Mouse (Mus musculus): Measurements from ENCODE around the gene Cnih2. TPM values are rescaled to one million over a fixed set of nuclear protein-coding genes. Genes with fewer than 3 reads are reported as not detected.
A peak's percentile ranks its signal among the peaks of the same experiment; 100 is the strongest.

The Cnih2 gene
- polyA plus RNA-seq, 1 experiment: not detected

DNA sequence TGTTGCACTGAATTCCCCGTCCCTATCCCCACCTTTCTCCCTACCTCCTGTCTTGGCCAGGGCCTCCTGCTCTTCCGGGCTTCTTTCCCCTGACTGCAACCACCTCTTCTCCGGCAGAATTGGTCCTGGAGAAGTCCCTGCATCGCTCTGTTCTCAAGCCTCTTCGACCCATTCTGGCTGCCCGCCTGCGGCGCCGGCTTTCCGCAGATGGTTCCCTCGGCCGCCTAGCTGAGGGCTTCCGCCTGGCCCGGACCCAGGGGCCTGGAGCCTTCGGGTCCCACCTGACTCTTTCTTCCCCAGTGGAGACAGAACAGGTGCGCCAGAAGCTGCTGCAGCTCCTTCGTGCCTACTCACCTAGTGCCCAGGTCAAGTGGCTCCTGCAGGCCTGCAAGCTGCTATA is 45.5 kb downstream of the Cnih2 start:
- Histone ChIP-seq H3K27ac (ENCODE audit: insufficient read depth, low read depth, low read length) (no peak overlapping the region), H3K4me3 (ENCODE audit: insufficient read depth, low read depth, low read length) (peak overlapping the region; percentile 48), H3K4me1 (ENCODE audit: control insufficient read depth, insufficient read depth, low read length) (peaks cover 42% of the 10 kb centered on the region)
- TF ChIP-seq POLR2A (IDR thresholded peaks at IDR 0.05; ENCODE audit: insufficient read depth, low read depth, low read length): no peak
- no peak for TF ChIP-seq CTCF (IDR thresholded peaks at IDR 0.05; ENCODE audit: insufficient read depth, low read depth, low read length)
- 77% methylated on average over 17 of the region's 17 CpGs for WGBS

GRCm38 (mm10) chr19:5052166-5052822 is 46.0 kb downstream of the Cnih2 start:
- WGBS: 40% methylated on average over 25 of the region's 25 CpGs
- Histone ChIP-seq H3K4me3 (ENCODE audit: insufficient read depth, low read depth, low read length) (peak overlapping the region; percentile 48), H3K27ac (ENCODE audit: insufficient read depth, low read depth, low read length) (peak overlapping the region; percentile 54), H3K4me1 (ENCODE audit: control insufficient read depth, insufficient read depth, low read length) (peaks cover 43% of the 10 kb centered on the region)
- no peak for TF ChIP-seq POLR2A (IDR thresholded peaks at IDR 0.05; ENCODE audit: insufficient read depth, low read depth, low read length)
- TF ChIP-seq CTCF (IDR thresholded peaks at IDR 0.05; ENCODE audit: insufficient read depth, low read depth, low read length): no peak

GRCm38 (mm10) chr19:5051515-5051914 is 46.8 kb downstream of the Cnih2 start:
- peak overlapping the region; percentile 99 for H3K27ac ChIP-seq (ENCODE audit: insufficient read depth, low read depth, low read length)
- H3K4me1 ChIP-seq (ENCODE audit: control insufficient read depth, insufficient read depth, low read length): peaks cover 43% of the 10 kb centered on the region
- TF ChIP-seq CTCF (IDR thresholded peaks at IDR 0.05; ENCODE audit: insufficient read depth, low read depth, low read length): no peak
- no peak for TF ChIP-seq POLR2A (IDR thresholded peaks at IDR 0.05; ENCODE audit: insufficient read depth, low read depth, low read length)
- peak overlapping the region; percentile 48 for H3K4me3 ChIP-seq (ENCODE audit: insufficient read depth, low read depth, low read length)
- WGBS: 34% methylated on average over 3 of the region's 3 CpGs

DNA sequence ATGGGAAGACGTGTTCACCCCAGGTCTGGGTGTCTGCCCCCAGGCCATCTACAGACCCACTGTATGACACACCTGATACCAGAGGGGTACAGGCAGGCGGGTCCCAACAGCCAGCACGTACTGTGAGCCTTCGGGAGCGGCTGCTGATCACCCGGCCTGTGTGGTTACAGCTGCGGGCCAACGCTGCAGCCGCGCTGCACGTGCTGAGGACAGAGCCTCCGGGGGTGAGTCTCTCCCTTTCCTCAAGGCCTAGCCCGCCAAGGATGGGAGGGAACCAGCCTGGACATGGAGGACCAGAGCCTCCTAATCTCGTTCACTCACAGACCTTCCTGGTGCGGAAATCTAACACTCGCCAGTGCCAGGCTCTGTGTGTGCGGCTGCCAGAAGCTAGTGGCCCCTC is 47.3 kb downstream of the Cnih2 start:
- Histone ChIP-seq H3K4me1 (ENCODE audit: control insufficient read depth, insufficient read depth, low read length) (peaks cover 43% of the 10 kb centered on the region), H3K27ac (ENCODE audit: insufficient read depth, low read depth, low read length) (peak overlapping the region; percentile 99), H3K4me3 (ENCODE audit: insufficient read depth, low read depth, low read length) (peak overlapping the region; percentile 48)
- 13% methylated on average over 17 of the region's 17 CpGs for WGBS
- TF ChIP-seq POLR2A (IDR thresholded peaks at IDR 0.05; ENCODE audit: insufficient read depth, low read depth, low read length) (no peak), CTCF (IDR thresholded peaks at IDR 0.05; ENCODE audit: insufficient read depth, low read depth, low read length) (no peak)

GRCm38 (mm10) chr19:5050047-5050905 is 48.0 kb downstream of the Cnih2 start, which contains the start of gene Rin1:
Rin1 (plus strand) TSS chr19:5050481.
- TF ChIP-seq POLR2A (IDR thresholded peaks at IDR 0.05; ENCODE audit: insufficient read depth, low read depth, low read length): 0 out of 2 replicates have a peak, but pooled peaks have one; percentile 25
- no peak; the same call in 1 of the 2 replicates for TF ChIP-seq CTCF (IDR thresholded peaks at IDR 0.05; ENCODE audit: insufficient read depth, low read depth, low read length)
- Histone ChIP-seq H3K27ac (ENCODE audit: insufficient read depth, low read depth, low read length) (peak within 1 kb of the TSS; percentile 99), H3K4me3 (ENCODE audit: insufficient read depth, low read depth, low read length) (peak within 1 kb of the TSS; percentile 48), H3K4me1 (ENCODE audit: control insufficient read depth, insufficient read depth, low read length) (peaks cover 48% of the 10 kb centered on the region)
- 5% methylated on average over 14 of the region's 14 CpGs for WGBS

GRCm38 (mm10) chr19:5049325-5049724 is 49.0 kb downstream of the Cnih2 start:
- 79% methylated on average over 6 of the region's 6 CpGs for WGBS
- TF ChIP-seq POLR2A (IDR thresholded peaks at IDR 0.05; ENCODE audit: insufficient read depth, low read depth, low read length) (no peak), CTCF (IDR thresholded peaks at IDR 0.05; ENCODE audit: insufficient read depth, low read depth, low read length) (no peak)
- H3K4me1 ChIP-seq (ENCODE audit: control insufficient read depth, insufficient read depth, low read length): peaks cover 48% of the 10 kb centered on the region

GRCm38 (mm10) chr19:5048138-5049056 is 49.9 kb downstream of the Cnih2 start:
- 61% methylated on average over 14 of the region's 14 CpGs for WGBS
- TF ChIP-seq POLR2A (IDR thresholded peaks at IDR 0.05; ENCODE audit: insufficient read depth, low read depth, low read length) (no peak), CTCF (IDR thresholded peaks at IDR 0.05; ENCODE audit: insufficient read depth, low read depth, low read length) (no peak)
- Histone ChIP-seq H3K27ac (ENCODE audit: insufficient read depth, low read depth, low read length) (peak overlapping the region; percentile 99), H3K4me1 (ENCODE audit: control insufficient read depth, insufficient read depth, low read length) (peaks cover 44% of the 10 kb centered on the region), H3K4me3 (ENCODE audit: insufficient read depth, low read depth, low read length) (no peak overlapping the region)

More at GRCm38 (mm10) chr19:5049325-5049724, 49.0 kb downstream of the Cnih2 start:
- H3K27ac ChIP-seq (ENCODE audit: insufficient read depth, low read depth, low read length): peak overlapping the region; percentile 99
- H3K4me3 ChIP-seq (ENCODE audit: insufficient read depth, low read depth, low read length): no peak overlapping the region

DNA sequence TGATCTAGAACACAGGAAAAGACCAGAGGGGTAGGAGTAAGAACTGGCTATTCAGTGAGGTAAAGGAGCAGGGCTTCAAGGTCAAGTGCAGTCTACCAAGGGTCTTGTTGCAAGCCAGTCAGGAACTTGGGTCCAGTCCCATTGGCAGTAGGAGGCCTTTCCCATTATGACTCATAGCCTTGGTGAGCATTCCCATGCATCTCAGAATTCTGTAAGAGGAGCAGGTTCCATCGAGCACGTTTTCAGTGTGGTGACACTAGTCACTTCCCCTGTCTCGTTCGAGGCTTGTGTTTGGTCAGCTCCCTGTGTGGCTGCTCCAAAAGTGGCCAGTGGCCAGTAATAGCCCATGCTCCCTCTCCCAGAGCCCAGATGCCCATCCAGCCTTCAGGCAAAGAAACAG is 52.8 kb downstream of the Cnih2 start:
- TF ChIP-seq POLR2A (IDR thresholded peaks at IDR 0.05; ENCODE audit: insufficient read depth, low read depth, low read length) (no peak), CTCF (IDR thresholded peaks at IDR 0.05; ENCODE audit: insufficient read depth, low read depth, low read length) (no peak)
- no peak overlapping the region for H3K4me3 ChIP-seq (ENCODE audit: insufficient read depth, low read depth, low read length)
- peaks cover 31% of the 10 kb centered on the region for H3K4me1 ChIP-seq (ENCODE audit: control insufficient read depth, insufficient read depth, low read length)
- no peak overlapping the region for H3K27ac ChIP-seq (ENCODE audit: insufficient read depth, low read depth, low read length)
- WGBS: 50% methylated on average over 4 of the region's 4 CpGs

Other genes starting within 250 kb of the Cnih2 start
- gene Ctsf, start 243.4 kb downstream of the Cnih2 start, polyA plus RNA-seq (2012; ENCODE audit: insufficient read depth, insufficient read length, low replicate concordance, missing spikeins): not detected in 2 replicates
- gene Actn3, start 220.6 kb downstream of the Cnih2 start, polyA plus RNA-seq (2012; ENCODE audit: insufficient read depth, insufficient read length, low replicate concordance, missing spikeins): not detected in 2 replicates
- gene Zdhhc24, start 219.9 kb downstream of the Cnih2 start, polyA plus RNA-seq (2012; ENCODE audit: insufficient read depth, insufficient read length, low replicate concordance, missing spikeins): not detected in 2 replicates
- gene Bbs1, start 191.9 kb downstream of the Cnih2 start, polyA plus RNA-seq (2012; ENCODE audit: insufficient read depth, insufficient read length, low replicate concordance, missing spikeins): not detected in 2 replicates
- not detected in 2 replicates for gene Dpp3, start 170.2 kb downstream of the Cnih2 start, polyA plus RNA-seq (2012; ENCODE audit: insufficient read depth, insufficient read length, low replicate concordance, missing spikeins)
- gene Peli3, start 155.4 kb downstream of the Cnih2 start, polyA plus RNA-seq (2012; ENCODE audit: insufficient read depth, insufficient read length, low replicate concordance, missing spikeins): not detected in 2 replicates
- gene Mrpl11, start 136.4 kb downstream of the Cnih2 start, polyA plus RNA-seq (2012; ENCODE audit: insufficient read depth, insufficient read length, low replicate concordance, missing spikeins): not detected in 2 replicates
- gene Npas4, start 108.2 kb downstream of the Cnih2 start, polyA plus RNA-seq (2012; ENCODE audit: insufficient read depth, insufficient read length, low replicate concordance, missing spikeins): not detected in 2 replicates
- not detected in 2 replicates for gene Slc29a2, start 74.7 kb downstream of the Cnih2 start, polyA plus RNA-seq (2012; ENCODE audit: insufficient read depth, insufficient read length, low replicate concordance, missing spikeins)
- gene B4gat1, start 59.7 kb downstream of the Cnih2 start, polyA plus RNA-seq (2012; ENCODE audit: insufficient read depth, insufficient read length, low replicate concordance, missing spikeins): not detected in 2 replicates
- gene AC124502.3, start 59.6 kb downstream of the Cnih2 start, polyA plus RNA-seq (2012; ENCODE audit: insufficient read depth, insufficient read length, low replicate concordance, missing spikeins): not detected in 2 replicates
- not detected in 2 replicates for gene Brms1, start 57.2 kb downstream of the Cnih2 start, polyA plus RNA-seq (2012; ENCODE audit: insufficient read depth, insufficient read length, low replicate concordance, missing spikeins)
- gene Rin1, start 48.0 kb downstream of the Cnih2 start, polyA plus RNA-seq (2012; ENCODE audit: insufficient read depth, insufficient read length, low replicate concordance, missing spikeins): not detected in 2 replicates
- gene Cd248, start 30.4 kb downstream of the Cnih2 start, polyA plus RNA-seq (2012; ENCODE audit: insufficient read depth, insufficient read length, low replicate concordance, missing spikeins): not detected in 2 replicates
- gene Tmem151a, start 13.0 kb downstream of the Cnih2 start, polyA plus RNA-seq (2012; ENCODE audit: insufficient read depth, insufficient read length, low replicate concordance, missing spikeins): not detected in 2 replicates
- not detected in 2 replicates for gene Yif1a, start 10.0 kb downstream of the Cnih2 start, polyA plus RNA-seq (2012; ENCODE audit: insufficient read depth, insufficient read length, low replicate concordance, missing spikeins)
- not detected in 2 replicates for gene Rab1b, start 8.6 kb upstream of the Cnih2 start, polyA plus RNA-seq (2012; ENCODE audit: insufficient read depth, insufficient read length, low replicate concordance, missing spikeins)
- gene Klc2, start 20.0 kb upstream of the Cnih2 start, polyA plus RNA-seq (2012; ENCODE audit: insufficient read depth, insufficient read length, low replicate concordance, missing spikeins): not detected in 2 replicates
- gene Pacs1, start 174.6 kb upstream of the Cnih2 start, polyA plus RNA-seq (2012; ENCODE audit: insufficient read depth, insufficient read length, low replicate concordance, missing spikeins): not detected in 2 replicates
- not detected in 2 replicates for gene Sf3b2, start 196.9 kb upstream of the Cnih2 start, polyA plus RNA-seq (2012; ENCODE audit: insufficient read depth, insufficient read length, low replicate concordance, missing spikeins)
- not detected in 2 replicates for gene Gal3st3, start 199.8 kb upstream of the Cnih2 start, polyA plus RNA-seq (2012; ENCODE audit: insufficient read depth, insufficient read length, low replicate concordance, missing spikeins)
- gene Catsper1, start 237.2 kb upstream of the Cnih2 start, polyA plus RNA-seq (2012; ENCODE audit: insufficient read depth, insufficient read length, low replicate concordance, missing spikeins): not detected in 2 replicates